Mouse (Mus musculus) embryonic fibroblast, embryonic 13.5 days (primary cell): ENCODE results near the gene Slc6a21.

Source experiments
- CTCF ChIP-seq: IDR thresholded peaks from 2 replicates; pipeline ENCODE4 v1.5.1; 2011; ENCODE audit warnings: mild to moderate bottlenecking, control low read depth, low read length, moderate library complexity, borderline replicate concordance; ENCODE audit not compliant: insufficient read depth
- POLR2A ChIP-seq: IDR thresholded peaks from 2 replicates; pipeline ENCODE4 v1.6.1; 2011; ENCODE audit warnings: low read depth, mild to moderate bottlenecking, control low read depth, low read length, moderate library complexity

- no peak for TF ChIP-seq CTCF
- TF ChIP-seq POLR2A, result no peak; the same call in 1 of the 2 replicates
These were observed 55.5 kb downstream of the Slc6a21 start for GRCm38 (mm10) chr7:45332685-45333425.
